Mouse (Mus musculus): ENCODE data around the gene Cox4i2.

Gene Cox4i2

DNA sequence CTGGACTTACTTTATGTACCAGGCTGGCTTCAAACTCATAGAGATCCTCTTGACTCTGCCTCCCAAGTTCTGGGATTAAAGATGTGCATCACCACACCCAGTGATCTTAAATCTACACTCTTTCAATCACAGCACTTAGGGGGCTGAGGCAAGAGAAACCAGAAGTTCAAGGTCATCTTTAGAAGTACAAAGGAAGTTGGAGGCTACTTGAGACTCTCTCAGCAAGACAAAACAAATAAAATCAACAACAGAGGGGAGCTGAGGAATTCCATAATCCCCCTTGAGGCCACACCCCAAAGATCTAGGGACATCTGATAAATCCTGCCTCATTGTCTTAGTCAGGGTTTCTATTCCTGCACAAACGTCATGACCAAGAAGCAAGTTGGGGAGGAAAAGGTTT lies 18.3 kb downstream of the Cox4i2 start:
- no peak for DNase-seq

DNA sequence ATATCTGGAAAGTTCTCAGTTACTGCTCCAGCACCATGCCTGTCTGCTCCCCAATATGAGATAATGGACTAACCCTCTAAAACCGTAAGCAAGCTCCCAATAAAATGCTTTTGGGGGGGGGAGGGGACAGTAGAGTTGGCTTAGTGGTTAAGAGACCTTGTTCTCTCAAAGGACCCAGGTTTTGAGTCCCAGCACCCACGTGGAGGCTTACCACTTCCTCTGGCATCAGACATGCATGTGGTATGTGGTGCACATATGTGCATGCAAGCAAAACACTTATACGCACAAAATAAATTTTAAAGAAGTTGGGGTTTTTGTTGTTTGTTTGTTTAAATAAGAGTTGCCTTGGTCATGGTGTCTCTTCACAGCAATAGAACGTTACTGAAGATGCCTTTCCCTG lies 21.4 kb downstream of the Cox4i2 start:
- no peak for DNase-seq

DNA sequence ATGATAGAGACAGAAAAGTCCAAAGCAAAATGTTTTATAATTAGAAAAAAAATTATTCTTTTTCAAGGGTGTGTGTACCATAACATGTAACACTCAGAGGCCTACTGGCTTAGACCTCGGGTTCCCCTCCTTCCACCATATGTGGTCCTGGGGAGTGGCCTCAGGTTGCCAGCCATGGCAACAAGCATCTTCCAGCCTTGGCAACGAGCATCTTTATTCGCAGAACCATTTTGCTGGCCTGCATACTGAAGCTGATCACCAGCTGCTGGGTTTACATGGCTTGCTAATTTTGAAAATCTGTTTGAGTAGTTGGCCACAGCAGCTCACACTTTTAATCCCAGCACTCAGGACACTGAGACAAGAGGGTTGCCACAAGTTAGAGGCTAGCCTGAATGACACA lies 22.0 kb downstream of the Cox4i2 start:
- no peak for DNase-seq

DNA sequence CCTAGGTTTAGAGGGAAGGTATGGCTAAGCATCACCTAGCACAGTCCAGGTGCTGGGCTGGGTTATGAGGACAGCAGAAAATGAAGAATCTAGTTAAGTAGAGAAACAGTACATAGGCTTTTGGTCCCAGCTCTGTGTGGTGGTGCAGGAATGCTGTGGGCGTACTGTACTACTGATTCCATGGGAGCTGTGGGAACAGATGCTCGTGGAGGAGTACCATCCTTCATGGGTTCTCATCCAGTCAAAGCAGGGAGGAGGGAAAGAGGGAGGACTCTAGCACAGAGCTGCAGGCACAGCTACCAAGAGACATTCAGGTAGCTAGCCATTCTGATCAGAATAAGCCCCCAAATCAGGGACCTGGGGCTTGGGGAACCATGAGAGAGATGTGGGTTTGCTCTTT lies 22.5 kb downstream of the Cox4i2 start:
- DNase-seq = no peak

DNA sequence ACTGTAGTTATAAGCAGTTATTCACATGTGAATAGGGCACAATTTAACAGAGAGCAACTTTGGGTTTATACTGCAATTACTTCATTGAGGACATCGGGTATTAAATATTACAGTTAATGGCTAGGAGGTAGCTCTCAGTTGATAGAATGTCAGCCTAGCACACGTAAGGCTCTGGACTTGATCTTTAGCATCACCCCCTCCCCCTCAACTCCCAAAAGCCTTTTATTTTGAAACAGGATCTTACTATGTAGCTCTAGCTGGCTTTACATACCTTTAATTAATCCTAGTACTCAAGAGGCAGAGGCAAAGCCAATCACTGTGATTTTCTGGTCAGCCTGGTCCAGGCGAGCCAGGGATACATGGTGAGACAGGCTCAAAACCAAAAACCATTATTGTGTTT lies 23.1 kb downstream of the Cox4i2 start:
- DNase-seq = no peak

DNA sequence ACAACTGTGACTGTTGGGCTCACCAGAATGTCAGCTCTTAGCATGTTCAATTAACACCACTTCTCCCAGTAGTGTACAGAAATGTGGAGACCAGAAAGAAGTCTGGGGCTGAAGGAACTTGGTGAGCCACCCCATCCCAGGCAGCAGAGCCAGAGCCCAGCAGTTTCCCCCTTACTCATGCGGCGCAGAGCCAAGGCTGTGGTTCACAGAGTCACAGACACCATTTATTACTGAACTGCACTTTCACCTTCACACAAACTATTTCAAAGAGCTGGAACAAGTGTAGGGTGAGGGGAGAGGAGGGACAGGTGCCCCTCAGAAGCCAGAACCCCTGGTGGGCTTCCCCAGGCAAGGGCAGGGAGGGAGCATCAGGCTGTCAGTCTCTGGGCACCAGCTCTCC lies 26.5 kb downstream of the Cox4i2 start:
- no peak for DNase-seq

DNA sequence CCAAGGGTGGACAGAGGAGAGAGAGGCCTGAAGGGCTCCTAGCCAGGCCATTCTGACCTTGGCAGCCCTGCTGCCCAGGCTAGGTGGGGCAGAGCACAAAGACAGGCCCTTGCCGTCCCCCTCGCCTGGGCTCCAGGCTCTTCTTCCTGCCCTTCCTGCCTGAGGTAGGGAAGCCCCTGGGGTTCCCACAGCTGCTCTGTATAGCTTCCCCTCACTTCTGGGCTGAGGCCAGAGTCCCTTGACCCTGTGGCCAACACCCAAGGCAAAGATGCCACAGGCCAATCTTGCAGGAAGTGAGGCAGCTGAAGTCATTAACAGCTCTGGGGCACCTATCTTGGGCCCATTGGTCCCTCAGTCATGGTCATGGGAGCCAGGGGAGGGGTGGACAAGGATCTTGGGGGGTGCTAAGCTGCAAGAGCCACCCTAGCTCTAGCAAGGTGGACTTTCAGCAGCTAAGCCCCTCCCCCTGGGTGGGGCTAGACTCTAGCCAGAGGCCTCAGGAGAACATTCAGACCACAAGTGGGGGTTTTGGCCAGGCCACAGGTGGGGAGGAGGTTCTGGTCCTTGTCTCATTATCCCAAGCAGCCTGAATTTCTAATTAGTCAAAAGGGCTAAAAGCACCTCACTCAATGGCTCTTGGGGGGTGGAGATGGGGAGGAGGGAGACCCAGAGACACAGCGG lies 27.2 kb downstream of the Cox4i2 start:
- DNase-seq = no peak

DNA sequence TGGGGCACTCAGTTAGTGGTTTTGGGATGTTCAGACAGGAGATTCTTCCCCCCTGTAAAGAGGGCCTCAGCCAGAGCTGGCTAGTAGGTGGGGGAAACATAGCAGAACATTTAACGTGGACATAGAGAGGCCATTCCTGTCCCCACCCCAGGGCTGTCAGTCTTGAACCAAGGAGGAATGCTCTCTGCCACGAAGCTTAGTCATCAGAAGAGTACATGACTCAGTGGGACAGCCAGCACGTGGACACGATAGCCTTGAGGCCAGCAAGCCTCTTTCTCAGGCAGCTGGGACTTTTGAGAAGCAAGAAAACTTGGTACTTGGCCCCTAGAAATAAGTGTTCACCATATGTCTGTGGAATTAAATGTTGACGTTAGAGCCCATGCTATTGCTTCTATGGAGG lies 28.7 kb downstream of the Cox4i2 start:
- no peak for DNase-seq

DNA sequence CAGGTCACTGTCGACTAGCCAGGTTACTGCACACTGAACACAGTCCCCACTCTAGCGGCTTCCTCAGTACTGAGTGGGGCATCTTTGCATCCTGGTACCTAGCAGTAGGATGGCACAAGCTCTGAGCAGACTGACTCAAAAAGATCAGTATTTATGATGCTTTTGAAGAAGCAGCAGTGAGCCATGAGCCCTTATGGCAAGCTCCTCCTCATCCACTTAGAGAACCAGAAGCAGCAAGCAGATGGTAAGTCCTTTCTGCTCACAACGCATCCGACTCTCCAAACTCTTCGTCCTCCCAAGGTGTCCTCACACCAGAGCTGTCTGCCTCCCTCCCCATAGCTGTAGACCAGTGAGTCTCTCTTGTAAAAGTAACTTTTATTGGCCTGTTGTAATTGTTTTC lies 29.3 kb downstream of the Cox4i2 start:
- no peak for DNase-seq

DNA sequence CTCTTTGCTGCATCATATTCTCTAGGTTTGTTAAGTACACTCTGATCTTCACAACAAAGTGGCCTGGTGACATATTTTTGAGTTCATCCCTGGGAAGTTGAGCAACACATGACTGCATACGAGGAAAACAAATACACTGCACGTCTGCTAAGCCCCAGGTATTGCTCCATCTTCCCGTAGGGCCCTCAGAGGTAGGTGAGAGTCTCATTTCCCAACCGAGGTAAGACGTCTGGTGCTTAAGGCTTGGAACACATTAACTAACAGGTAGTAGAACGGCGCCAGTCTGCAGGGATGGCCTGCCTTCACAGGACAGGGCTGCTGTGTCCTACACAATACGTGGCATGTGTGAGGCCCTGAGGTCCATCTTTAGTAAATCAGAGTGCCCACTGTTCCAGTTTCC lies 30.7 kb downstream of the Cox4i2 start:
- no peak for DNase-seq

DNA sequence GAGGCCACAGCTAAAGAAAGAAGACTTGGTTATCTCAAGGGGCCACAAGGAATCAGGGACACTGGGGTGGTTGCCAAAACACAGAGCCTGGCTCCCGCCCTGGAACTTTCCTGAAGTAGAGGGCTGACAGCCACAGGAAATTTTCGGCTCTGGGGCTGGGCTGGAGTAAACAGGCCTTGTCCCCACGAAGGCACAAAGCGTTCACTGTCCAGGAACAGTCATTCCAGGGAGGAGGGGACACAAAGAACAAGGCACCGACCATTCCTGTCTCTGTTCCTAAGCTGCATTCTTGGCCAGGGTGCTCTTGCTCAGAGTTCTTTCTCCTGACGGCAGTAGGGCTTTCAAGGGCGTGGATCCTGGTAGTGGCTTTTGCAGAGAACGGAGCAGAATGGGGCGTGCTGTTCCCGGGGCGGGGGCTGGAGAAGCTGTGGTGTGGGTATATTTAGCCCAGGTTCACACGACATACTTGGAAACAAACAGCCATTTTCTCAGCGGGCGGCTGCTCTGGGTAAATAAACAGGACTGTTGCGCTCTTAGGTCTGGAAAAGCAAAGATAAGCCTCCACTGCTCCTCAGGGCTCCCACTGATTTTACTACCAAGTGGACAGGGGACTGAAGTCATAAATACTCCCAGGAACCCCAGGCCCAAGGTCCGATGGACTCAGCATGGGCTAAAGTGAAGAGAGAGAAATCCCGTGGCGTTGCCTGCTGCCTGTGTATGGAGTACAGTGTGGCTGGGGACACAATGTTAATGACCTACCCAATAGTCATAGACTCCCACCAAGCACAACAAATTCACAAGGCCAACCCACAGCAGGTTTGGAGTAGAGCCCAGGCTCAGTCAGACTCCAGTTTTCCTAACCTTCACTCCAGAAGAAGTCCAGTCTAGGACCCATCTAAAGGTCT lies 31.7 kb downstream of the Cox4i2 start:
- peak; percentile 72 for DNase-seq

DNA sequence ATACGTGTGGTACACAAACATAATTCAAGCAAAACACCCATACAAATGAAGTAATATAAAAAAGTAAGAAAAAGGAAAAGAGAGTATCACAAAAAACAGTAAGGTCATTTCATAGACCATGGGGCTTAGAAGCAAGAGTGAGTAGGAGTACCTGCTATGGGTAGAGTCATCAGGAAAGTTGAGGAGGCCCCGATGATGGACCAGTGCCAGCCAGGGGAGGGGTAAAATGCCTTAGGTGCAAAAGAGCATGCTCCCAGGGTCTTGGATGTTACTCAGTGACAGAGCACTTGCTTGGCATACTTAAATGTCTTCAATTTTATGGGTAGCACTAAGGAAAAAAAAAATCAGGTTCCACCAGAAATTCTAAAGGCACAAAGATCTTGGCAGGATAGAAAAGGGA lies 33.2 kb downstream of the Cox4i2 start:
- DNase-seq = no peak

DNA sequence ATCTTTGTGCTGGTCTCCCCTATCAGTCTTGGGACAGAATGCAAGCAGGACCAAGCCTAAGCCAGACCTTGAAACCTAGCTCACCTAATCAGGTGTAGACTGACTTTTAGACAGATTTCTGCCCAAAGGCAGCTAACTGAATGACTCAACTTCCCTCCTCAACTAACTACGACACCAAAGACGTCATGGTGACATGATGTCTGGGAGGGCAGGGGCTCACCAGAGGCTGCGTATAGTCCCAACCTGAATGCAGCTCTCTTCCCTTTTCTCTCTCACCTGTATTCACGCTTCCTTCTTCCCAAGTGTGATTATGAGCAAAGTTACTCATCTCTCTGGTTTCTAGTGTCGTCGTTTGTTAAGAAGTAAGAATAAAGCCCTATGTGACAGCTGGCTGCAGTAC lies 33.6 kb downstream of the Cox4i2 start:
- no peak for DNase-seq

DNA sequence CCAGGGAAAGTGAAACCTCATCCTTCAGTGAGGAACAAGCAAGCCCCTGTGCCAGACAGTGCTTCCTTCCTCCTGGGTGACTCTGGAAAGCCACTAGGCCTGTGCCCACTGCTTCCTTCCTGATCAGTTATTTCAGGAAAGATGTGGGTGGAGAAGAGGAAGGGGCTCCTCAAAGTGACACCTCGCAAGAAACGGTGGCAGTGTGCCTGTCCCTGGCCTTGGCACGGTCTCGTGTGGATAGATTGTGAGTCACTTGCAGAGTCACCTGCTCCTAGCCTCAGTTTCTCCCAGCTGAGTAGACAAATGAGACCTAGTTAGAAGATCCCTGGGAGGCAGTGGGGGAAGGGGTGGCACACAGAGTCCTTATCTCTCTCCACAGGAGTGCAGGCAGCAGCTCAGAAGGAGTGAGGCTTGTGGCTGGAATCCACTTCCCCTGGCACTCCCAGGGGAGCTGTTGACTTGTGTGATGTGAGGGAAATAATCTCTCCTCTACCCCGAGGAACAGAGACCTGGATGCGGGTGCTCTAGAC lies 35.0 kb downstream of the Cox4i2 start:
- no peak for DNase-seq

DNA sequence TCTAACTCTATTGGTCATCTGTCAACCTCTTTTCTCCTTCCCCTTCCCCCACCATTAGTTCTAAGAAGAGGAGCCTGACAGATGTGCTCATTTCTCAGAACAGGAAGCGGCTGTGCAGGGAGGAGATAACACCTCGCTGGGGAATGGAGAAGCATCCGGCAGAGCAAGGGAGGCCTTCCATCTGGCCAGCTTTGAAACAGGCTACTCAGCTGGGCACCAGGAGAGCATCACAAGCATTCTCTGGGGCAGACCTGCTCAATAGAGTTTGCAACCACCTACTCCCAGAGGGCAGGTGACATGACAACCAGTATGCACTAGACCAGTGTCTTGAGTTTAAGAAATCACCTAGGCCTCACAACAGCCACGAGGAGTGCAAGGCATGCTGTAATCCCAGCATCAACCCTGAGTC lies 35.6 kb downstream of the Cox4i2 start:
- DNase-seq = no peak

DNA sequence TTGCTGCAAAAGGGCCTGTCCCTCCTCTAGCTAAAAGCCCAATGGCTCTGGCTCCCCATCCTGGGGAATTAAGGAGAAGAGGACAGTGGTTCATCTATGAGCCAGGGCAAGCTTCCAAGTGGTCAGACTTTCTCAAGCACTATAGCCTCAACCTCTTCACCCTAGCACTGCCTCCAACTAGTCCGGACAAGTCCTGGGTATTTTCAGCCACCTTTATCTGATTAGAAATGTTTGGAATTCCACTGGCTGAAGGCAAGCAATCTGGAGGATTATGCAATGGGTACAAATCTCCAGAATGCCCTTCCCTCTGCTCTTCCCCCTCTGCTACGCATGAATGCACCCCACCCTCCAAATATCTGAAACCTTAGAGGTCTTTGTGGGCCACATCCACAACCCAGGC lies 38.5 kb downstream of the Cox4i2 start:
- DNase-seq = no peak

DNA sequence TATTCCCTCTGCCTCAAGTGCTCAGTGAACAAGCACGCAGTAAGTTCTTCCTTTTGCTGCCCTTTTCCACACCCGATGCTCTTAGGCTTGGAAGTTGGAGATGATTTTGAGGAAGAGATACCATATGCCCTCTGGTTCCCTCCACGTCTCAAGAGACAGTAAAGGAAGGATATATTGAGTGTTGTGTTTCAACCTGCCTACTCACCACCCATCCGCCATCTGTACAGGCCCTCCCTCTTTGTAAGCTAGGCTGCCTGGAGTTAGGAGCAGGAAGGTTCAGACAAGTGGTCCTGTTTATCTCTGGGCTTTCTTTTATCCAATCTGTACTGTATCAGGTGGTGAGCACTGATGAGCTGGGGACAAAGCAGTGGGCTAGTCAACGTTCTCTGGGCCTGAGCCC lies 39.4 kb downstream of the Cox4i2 start:
- no peak for DNase-seq

DNA sequence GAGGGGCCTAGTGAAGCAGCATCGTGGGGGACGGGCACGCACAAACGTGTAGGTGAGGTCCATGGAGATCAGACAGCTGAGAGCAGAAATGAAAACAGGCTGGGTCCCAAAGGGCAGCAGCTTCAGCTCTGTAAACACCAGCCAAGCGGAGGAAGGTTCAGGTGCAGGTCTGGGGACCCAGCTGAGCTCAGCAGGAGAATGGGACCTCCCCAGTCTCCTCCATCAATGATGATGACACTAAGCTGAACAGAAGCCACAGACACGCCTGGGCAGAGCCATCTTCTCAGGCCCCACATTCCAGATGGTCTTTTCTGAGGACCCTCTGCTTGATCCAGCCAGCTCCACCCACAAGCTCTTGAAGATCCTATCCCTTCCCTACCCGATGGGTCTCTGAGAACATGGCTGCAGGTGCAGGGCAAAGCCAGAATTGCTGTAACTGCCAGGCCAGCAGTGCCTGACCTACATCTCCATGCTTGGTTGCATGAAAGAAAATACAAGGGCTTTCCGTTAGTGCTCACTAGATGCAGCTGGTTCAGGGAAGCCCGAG lies 40.4 kb downstream of the Cox4i2 start:
- DNase-seq = no peak

DNA sequence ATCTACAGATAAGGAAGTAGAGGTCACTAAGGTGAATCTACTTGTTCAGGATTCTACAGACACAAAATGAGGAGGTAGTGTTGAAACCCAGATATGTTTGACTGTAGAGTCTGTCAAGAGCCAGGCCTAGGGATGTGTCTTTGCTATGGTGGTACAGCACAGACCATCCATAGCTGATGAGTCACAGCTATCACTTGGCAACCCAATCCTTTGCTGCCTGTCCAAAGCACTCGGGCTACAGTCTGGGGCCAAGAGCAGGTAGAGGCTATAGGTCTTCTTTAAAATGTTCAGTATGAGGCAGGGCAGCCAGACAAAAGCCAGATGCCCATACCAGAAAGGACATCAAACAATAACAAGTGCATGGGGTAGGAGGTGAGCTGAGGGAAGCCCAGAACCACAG lies 43.6 kb downstream of the Cox4i2 start:
- DNase-seq = no peak

DNA sequence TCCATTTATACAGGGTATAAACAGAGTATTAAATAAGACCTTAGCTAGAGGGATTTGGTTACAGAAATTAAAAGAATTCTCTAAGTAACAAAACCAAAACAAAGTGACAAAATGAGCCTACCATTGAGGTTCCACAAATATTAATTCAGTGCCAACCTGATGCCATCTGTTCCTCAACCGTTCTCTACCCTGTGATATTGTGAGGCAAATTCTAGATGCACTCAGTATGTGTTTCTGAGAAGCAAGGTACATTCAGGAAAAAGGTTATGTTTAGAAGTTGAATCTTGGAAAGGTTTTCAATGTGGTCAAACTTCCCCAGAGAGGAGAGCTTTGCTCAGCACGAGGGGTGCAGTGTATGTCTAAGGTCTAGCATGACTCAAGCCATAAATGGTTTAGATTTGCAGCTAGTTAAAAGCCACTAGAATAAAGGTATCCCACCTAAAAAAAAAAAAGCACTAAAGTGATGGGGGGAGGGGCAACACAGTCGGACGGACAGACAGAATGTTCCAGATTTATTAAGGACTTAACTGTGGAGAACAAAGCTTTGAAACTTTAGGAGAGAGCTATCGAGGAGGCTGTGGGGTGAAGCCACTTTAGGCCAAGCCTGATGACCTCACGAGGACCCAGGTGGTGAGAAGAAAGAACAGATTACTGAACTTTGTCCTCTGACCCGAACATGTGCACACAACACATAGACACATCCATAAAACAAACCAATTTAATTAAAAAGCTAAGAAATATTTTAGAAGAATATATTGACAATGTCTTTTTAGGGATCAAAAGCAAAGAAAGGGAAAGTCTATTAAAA lies 46.2 kb downstream of the Cox4i2 start:
- DNase-seq = no peak

DNA sequence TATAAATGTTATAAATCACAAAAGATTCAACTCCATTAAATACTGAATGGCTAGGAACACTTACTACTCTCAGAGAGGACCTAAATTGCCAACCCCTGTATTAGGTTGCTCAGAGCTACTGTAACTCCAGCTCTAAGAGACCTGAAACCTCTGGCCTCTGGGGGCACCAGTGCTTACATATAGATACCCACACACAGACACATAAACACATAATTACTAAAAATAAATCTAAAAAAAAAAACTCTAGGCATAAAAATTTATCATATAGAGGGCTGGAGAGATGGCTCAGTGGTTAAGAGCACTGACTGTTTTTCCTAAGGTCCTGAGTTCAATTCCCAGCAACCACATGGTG lies 46.8 kb downstream of the Cox4i2 start:
- no peak for DNase-seq

DNA sequence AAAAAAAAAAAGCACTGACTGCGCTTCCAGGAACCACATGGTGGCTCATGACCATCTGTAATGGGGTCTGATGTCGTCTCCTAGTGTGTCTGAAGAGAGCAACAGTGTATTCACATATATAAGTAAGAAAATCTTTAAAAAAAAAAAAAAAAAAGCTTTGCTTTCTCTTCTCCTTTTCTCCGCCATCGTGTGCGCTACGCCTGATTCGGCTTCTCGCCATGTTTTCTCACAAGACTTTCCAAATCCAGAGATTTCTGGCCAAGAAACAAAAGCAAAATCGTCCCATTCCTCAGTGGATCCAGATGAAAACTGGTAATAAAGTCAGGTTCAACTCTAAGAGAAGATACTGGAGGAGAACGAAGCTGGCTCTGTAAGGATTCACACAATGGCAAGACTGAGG lies 48.3 kb downstream of the Cox4i2 start:
- no peak for DNase-seq

DNA sequence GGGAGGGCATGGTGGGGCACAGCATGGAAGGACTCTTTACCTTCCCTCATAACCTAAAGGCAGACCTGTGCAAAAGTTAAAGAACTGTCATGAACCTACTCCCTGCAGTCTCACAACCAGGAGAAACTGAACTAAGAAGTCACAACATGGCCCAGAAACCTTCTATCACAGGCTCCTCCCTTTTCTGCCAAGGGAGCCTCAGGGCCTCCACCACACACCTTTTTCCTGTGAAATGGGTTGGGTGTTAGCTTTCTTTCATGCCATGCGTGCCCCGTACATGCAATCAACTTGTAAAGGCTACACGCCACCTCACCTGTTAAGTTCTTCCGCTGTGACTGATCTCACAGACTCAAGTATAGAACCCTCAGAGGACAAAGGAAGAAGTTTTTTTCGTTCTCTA lies 49.1 kb downstream of the Cox4i2 start:
- no peak for DNase-seq
